Mouse (Mus musculus) CH12.LX (cell line): ENCODE measurements at regions not wholly inside any gene's neighbourhood (a gene's known extent, or its start where the extent isn't known, plus 50 kb on each side); places are given as distances from the start of the nearest gene placed in this dataset.

Source experiments
- CTCF ChIP-seq, 2 experiments: IDR thresholded peaks in 1 of 2; conservative IDR thresholded peaks in 1 of 2; 2 replicates each; pipeline ENCODE4 v1.5.1; 2011 to 2012; ENCODE audit warnings: low read depth in 2 of 2, low read length in 2 of 2, improper control_type of control experiment in 1 of 2, inconsistent platforms in 1 of 2, mild to moderate bottlenecking in 1 of 2, moderate library complexity in 1 of 2
- JUND ChIP-seq: conservative IDR thresholded peaks from 2 replicates; pipeline ENCODE4 v1.6.1; 2011; ENCODE audit warnings: low read depth, low read length, improper control_type of control experiment
- NELFE ChIP-seq: IDR thresholded peaks from 2 replicates; pipeline ENCODE4 v1.6.1; 2011; ENCODE audit warnings: low read depth, low read length, improper control_type of control experiment
- SMC3 ChIP-seq: IDR thresholded peaks from 2 replicates; pipeline ENCODE4 v1.6.1; 2011; ENCODE audit warnings: low read depth, low read length, improper control_type of control experiment

DNA sequence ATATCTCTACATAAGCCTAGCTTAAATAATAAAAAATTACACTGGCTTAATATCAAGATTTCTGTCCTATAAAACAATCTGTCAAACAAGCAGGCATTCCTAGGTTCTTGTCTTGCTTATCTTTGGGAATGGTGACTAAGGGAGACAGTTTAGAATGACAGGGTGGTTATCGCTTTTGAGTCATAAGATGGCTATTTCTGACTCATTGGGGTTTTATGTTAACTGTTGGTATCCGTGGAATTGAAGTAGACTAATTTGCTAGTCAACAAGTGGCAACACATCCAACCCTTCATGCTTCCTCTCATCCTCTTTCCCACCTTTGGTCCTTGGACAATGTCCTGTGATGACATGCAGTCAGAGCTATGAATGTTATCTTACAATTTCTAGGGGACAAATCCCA is 328.0 kb downstream of the Cps1 start:
- TF ChIP-seq SMC3 (no peak), CTCF (conservative IDR thresholded peaks at IDR 0.05 in 1 of 2, IDR thresholded peaks at IDR 0.05 in 1 of 2; ENCODE audit: low read depth in 2 of 2, low read length in 2 of 2) (no peak), JUND (no peak), NELFE (no peak)
